Mouse (Mus musculus) neural tube, embryonic 14.5 days (tissue): ENCODE data around the gene Hoga1. TPM values are rescaled to one million over a fixed set of nuclear protein-coding genes. Genes with fewer than 3 reads are reported as not detected.

Source experiments
- ATAC-seq: fragments of 200-750 bp; cut with Nextera tagmentation; 2 replicates; pipeline ENCODE4 v1.8.0; 2017; ENCODE audit warnings: low read depth, mild to moderate bottlenecking, moderate TSS enrichment, moderate library complexity
- H3K27ac ChIP-seq: fragments of 300-500 bp; sonication (generic); 2 replicates; pipeline ENCODE4 v1.5.1; 2014; ENCODE audit warnings: low read depth, mild to moderate bottlenecking, control low read depth, low read length, moderate library complexity, mixed read lengths
- H3K27me3 ChIP-seq: fragments of 300-500 bp; sonication (generic); 2 replicates; pipeline ENCODE4 v1.6.1; 2014; ENCODE audit warnings: low read length; ENCODE audit not compliant: control insufficient read depth, insufficient read depth
- H3K36me3 ChIP-seq: fragments of 300-500 bp; sonication (generic); 2 replicates; pipeline ENCODE4 v1.6.1; 2014; ENCODE audit warnings: low read length, mixed read lengths; ENCODE audit not compliant: control insufficient read depth, insufficient read depth
- H3K4me1 ChIP-seq: fragments of 300-500 bp; sonication (generic); 2 replicates; pipeline ENCODE4 v1.6.1; 2014; ENCODE audit warnings: low read length; ENCODE audit not compliant: control insufficient read depth, insufficient read depth
- H3K4me2 ChIP-seq: fragments of 300-500 bp; sonication (generic); 2 replicates; pipeline ENCODE4 v1.6.1; 2014; ENCODE audit warnings: mild to moderate bottlenecking, low read depth, low read length, control low read depth
- H3K4me3 ChIP-seq: fragments of 300-500 bp; sonication (generic); 2 replicates; pipeline ENCODE4 v1.5.1; 2014; ENCODE audit warnings: low read depth, low read length, control low read depth, mixed read lengths
- H3K9ac ChIP-seq: fragments of 300-500 bp; sonication (generic); replicated peaks from 2 replicates; pipeline ENCODE4 v1.6.1; 2014; ENCODE audit warnings: low read depth, mild to moderate bottlenecking, control low read depth, low read length, mixed read lengths
- H3K9me3 ChIP-seq: fragments of 300-500 bp; sonication (generic); 2 replicates; pipeline ENCODE4 v1.6.1; 2016; ENCODE audit warnings: low read length; ENCODE audit not compliant: control insufficient read depth
- WGBS: fragments of 180-500 bp; shearing (Covaris S2); extraction: QIAGEN DNeasy Blood & Tissue Kit; methylation state at CpG from one replicate; pipeline ENCODE4 v1.1.7; 2014; 5-methylcytosine and 5-hydroxymethylcytosine counted together
- polyA plus RNA-seq: library from polyadenylated mRNA; unstranded; fragments of >200 nt; fragmentation: Nextera tagmentation; extraction: Ambion mirVana; gene quantifications from 2 replicates; pipeline ENCODE4 v1.2.1, GENCODE M21; 2014

Gene Hoga1
- polyA plus RNA-seq, 1 experiment from 2014 or later = 1.7 TPM

- Histone ChIP-seq H3K27ac (no peak overlapping the region), H3K36me3 (no peaks in the 10 kb centered on the region), H3K4me1 (no peaks in the 10 kb centered on the region), H3K4me3 (no peak overlapping the region), H3K9ac (no peak overlapping the region), H3K27me3 (no peaks in the 10 kb centered on the region), H3K4me2 (no peak overlapping the region), H3K9me3 (no peaks in the 10 kb centered on the region)
- no peak for ATAC-seq
- WGBS = 61% methylated on average over 8 of the region's 8 CpGs
These were observed 38.8 kb upstream of the Hoga1 start for GRCm38 (mm10) chr19:42006568-42006967.

GRCm38 (mm10) chr19:42008586-42008985 is 36.8 kb upstream of the Hoga1 start:
- Histone ChIP-seq H3K4me3 (no peak overlapping the region), H3K4me1 (no peaks in the 10 kb centered on the region), H3K27me3 (no peaks in the 10 kb centered on the region), H3K9me3 (no peaks in the 10 kb centered on the region), H3K36me3 (no peaks in the 10 kb centered on the region), H3K27ac (no peak overlapping the region), H3K4me2 (no peak overlapping the region), H3K9ac (no peak overlapping the region)
- WGBS = 56% methylated on average over 3 of the region's 3 CpGs
- no peak for ATAC-seq

GRCm38 (mm10) chr19:42009067-42009466 is 36.3 kb upstream of the Hoga1 start:
- Histone ChIP-seq H3K9ac (no peak overlapping the region), H3K4me3 (no peak overlapping the region), H3K4me1 (no peaks in the 10 kb centered on the region), H3K36me3 (no peaks in the 10 kb centered on the region), H3K9me3 (no peaks in the 10 kb centered on the region), H3K4me2 (no peak overlapping the region), H3K27me3 (no peaks in the 10 kb centered on the region), H3K27ac (no peak overlapping the region)
- 58% methylated on average over 7 of the region's 7 CpGs for WGBS
- ATAC-seq = no peak

GRCm38 (mm10) chr19:42010436-42010835 is 35.0 kb upstream of the Hoga1 start:
- ATAC-seq = no peak
- Histone ChIP-seq H3K4me3 (no peak overlapping the region), H3K27ac (no peak overlapping the region), H3K27me3 (no peaks in the 10 kb centered on the region), H3K9ac (no peak overlapping the region), H3K9me3 (no peaks in the 10 kb centered on the region), H3K36me3 (no peaks in the 10 kb centered on the region), H3K4me2 (no peak overlapping the region), H3K4me1 (no peaks in the 10 kb centered on the region)
- 59% methylated on average over 4 of the region's 4 CpGs for WGBS

GRCm38 (mm10) chr19:42011123-42011522 is 34.3 kb upstream of the Hoga1 start:
- H3K9ac ChIP-seq = no peak overlapping the region
- H3K27ac ChIP-seq = no peak overlapping the region
- 83% methylated on average over 7 of the region's 7 CpGs for WGBS
- H3K27me3 ChIP-seq = no peaks in the 10 kb centered on the region
- no peaks in the 10 kb centered on the region for H3K36me3 ChIP-seq
- H3K4me2 ChIP-seq = no peak overlapping the region
- H3K4me1 ChIP-seq = no peaks in the 10 kb centered on the region
- H3K9me3 ChIP-seq = no peaks in the 10 kb centered on the region
- no peak overlapping the region for H3K4me3 ChIP-seq
- no peak for ATAC-seq

GRCm38 (mm10) chr19:42014231-42014825 is 31.1 kb upstream of the Hoga1 start:
- Histone ChIP-seq H3K4me2 (no peak overlapping the region), H3K9ac (no peak overlapping the region), H3K27ac (no peak overlapping the region), H3K4me1 (0 out of 2 replicates have a peak, but pooled peaks cover 2% of the 10 kb centered on the region), H3K9me3 (no peaks in the 10 kb centered on the region), H3K4me3 (no peak overlapping the region), H3K27me3 (no peaks in the 10 kb centered on the region), H3K36me3 (no peaks in the 10 kb centered on the region)
- ATAC-seq = no peak
- 89% methylated on average over 3 of the region's 3 CpGs for WGBS

GRCm38 (mm10) chr19:42015001-42015400 is 30.4 kb upstream of the Hoga1 start:
- no peak overlapping the region for H3K4me2 ChIP-seq
- no peaks in the 10 kb centered on the region for H3K36me3 ChIP-seq
- H3K9me3 ChIP-seq = no peaks in the 10 kb centered on the region
- H3K27ac ChIP-seq = no peak overlapping the region
- H3K4me3 ChIP-seq = no peak overlapping the region
- no peaks in the 10 kb centered on the region for H3K27me3 ChIP-seq
- WGBS = 89% methylated on average over 6 of the region's 6 CpGs
- 0 out of 2 replicates have a peak, but pooled peaks cover 2% of the 10 kb centered on the region for H3K4me1 ChIP-seq
- ATAC-seq = no peak
- H3K9ac ChIP-seq = no peak overlapping the region

- no peak overlapping the region for H3K4me2 ChIP-seq
- WGBS = 65% methylated on average over 4 of the region's 4 CpGs
- no peak overlapping the region for H3K27ac ChIP-seq
- no peak overlapping the region for H3K4me3 ChIP-seq
- H3K9me3 ChIP-seq = no peaks in the 10 kb centered on the region
- H3K9ac ChIP-seq = no peak overlapping the region
- 0 out of 2 replicates have a peak, but pooled peaks cover 2% of the 10 kb centered on the region for H3K4me1 ChIP-seq
- ATAC-seq = no peak
- H3K27me3 ChIP-seq = no peaks in the 10 kb centered on the region
- no peaks in the 10 kb centered on the region for H3K36me3 ChIP-seq
These were observed 29.2 kb upstream of the Hoga1 start for GRCm38 (mm10) chr19:42016251-42016650.

- no peaks in the 10 kb centered on the region for H3K27me3 ChIP-seq
- WGBS = 65% methylated on average over 5 of the region's 5 CpGs
- 0 out of 2 replicates have a peak, but pooled peaks cover 2% of the 10 kb centered on the region for H3K4me1 ChIP-seq
- H3K4me2 ChIP-seq = no peak overlapping the region
- H3K27ac ChIP-seq = no peak overlapping the region
- ATAC-seq = no peak
- H3K9ac ChIP-seq = no peak overlapping the region
- H3K9me3 ChIP-seq = no peaks in the 10 kb centered on the region
- H3K36me3 ChIP-seq = no peaks in the 10 kb centered on the region
- no peak overlapping the region for H3K4me3 ChIP-seq
These were observed 28.6 kb upstream of the Hoga1 start for GRCm38 (mm10) chr19:42016840-42017239.
